Mouse (Mus musculus) right cerebral cortex, postnatal 4 days (tissue): ENCODE data around the gene Hyal2.
"Not testable (repeated sequence)": the region's sequence is repeated elsewhere in the genome, so short reads cannot be mapped to it uniquely, and the experiment has no call there.

ENCODE experiments used
- DNase-seq: peaks from one replicate; pipeline ENCODE4 v3.0.0-alpha.2; 2022

The Hyal2 gene

GRCm38 (mm10) chr9:107547026-107547425, 20.7 kb upstream of the Hyal2 start, which contains the start of gene Zmynd10:
Zmynd10 (plus strand) TSS chr9:107547298.
- DNase-seq = peak; percentile 87

DNA sequence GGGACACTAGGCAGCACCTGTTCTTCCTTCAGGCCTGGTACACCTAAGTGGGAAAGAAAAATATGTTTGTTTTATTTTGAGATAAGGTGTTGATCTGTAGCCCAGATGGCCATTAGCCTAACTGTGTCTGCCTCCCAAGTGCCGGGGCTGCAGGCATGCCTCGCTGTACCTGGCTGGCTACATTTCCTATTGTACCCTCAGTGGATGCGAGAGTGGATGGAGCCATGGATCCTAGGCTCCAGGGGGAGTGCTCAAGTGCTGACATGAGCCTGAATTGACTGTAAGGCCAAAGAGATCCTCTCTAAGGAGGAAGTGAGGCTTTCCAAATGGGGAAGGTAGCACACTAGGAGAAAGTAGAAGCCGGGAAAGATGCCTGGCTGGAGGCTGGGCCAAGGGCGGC, 19.8 kb upstream of the Hyal2 start:
- no peak for DNase-seq

DNA sequence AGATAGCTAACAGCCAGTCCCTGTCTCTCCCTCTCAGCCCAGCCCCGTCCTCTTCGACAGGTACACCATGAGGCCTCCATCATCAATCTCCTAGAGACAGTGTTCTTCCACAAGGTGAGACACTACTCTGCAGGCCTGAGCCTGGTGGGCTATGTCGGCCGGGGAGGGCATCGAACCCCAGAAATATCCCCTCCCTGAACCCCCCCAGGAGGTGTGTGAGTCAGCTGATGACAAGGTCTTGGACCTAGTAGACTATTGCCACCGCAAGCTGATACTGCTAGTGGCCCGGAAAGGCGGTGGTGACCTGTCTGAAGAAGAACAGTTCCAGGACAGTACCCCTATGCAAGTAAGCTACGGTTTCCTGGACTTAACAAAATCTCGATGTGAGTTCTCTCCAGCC, 18.9 kb upstream of the Hyal2 start:
- no peak for DNase-seq

DNA sequence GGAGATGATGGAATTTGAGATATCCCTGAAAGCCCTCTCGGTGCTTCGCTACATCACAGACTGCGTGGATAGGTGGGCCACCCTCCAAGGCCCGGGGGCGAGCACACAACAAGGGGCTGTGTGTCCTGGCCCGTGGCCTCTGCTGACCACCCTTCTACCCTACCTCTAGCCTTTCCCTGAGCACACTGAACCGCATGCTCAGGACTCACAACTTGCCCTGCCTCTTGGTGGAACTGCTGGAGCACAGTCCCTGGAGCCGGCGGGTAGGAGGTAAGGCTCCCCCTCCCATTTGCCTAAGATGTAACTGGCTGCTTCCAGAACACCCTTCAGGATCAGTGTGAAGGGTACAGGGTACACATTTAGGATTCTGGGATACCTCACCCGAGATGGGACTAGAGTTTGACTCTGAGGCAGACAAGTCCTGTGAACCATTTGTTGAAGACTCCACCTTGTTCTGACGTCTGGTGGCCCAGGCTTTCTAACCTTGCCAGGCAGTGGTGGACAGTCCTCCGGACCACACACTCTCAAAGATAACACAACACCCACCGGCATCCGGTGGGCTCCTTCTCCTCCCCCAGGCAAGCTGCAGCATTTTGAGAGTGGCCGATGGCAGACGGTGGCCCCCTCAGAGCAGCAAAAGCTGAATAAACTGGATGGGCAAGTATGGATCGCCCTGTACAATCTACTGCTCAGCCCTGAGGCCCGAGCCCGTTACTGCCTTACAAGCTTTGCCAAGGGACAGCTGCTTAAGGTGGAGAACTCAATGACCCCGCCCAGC, 18.3 kb upstream of the Hyal2 start:
- no peak for DNase-seq

DNA sequence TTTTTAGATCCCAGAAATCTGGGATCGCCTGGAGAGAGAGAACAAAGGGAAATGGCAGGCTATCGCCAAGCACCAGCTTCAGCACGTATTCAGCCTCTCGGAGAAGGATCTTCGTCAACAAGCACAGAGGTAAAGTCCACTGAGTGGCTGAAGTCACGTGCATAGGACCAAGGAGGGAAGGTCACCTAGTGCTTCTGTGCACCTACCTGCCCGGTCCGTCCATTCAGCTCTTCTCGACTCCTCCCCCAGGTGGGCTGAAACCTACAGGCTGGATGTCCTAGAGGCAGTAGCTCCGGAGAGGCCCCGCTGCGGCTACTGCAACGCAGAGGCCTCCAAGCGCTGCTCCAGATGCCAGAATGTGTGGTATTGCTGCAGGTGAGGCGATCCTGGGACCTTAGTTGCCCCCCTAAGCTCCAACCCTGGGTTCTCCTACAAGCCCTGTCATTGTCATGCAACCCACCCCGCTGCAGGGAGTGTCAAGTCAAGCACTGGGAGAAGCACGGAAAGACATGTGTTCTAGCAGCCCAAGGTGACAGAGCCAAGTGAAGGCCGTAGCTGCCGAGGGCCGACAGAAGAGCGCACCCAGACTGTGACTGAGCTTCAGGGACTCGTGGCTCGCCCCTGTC, 17.1 kb upstream of the Hyal2 start:
- no peak for DNase-seq

GRCm38 (mm10) chr9:107551117-107551889, 16.4 kb upstream of the Hyal2 start, which contains the start of gene Rassf1:
Rassf1 (plus strand) TSS chr9:107551555.
- DNase-seq = no peak

DNA sequence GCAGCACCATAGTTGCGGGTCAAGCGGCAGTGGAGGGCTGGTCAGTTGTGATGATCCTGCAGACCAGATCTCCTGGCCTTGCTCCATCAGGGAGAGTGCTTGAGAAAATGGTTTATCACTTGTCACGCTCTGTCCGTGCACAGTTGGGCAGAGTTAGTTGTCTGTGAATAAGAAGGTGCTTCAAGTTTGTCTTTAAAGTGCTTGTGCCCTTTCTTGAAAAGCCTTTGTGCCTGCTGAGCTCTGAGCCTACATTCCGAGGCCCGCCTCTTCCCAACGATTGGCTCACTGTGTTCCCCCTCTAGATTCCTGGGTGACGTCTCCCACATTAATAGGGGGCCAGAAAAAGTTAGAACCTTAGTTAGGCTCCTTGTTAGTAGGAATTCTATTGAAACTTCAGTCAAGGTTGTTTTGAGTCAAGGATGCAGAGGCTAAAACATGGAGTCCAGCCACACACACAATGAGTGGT, 15.8 kb upstream of the Hyal2 start:
- DNase-seq = no peak

GRCm38 (mm10) chr9:107552690-107553393, 14.9 kb upstream of the Hyal2 start:
- no peak for DNase-seq

GRCm38 (mm10) chr9:107553541-107554318, 14.0 kb upstream of the Hyal2 start:
- DNase-seq = no peak

DNA sequence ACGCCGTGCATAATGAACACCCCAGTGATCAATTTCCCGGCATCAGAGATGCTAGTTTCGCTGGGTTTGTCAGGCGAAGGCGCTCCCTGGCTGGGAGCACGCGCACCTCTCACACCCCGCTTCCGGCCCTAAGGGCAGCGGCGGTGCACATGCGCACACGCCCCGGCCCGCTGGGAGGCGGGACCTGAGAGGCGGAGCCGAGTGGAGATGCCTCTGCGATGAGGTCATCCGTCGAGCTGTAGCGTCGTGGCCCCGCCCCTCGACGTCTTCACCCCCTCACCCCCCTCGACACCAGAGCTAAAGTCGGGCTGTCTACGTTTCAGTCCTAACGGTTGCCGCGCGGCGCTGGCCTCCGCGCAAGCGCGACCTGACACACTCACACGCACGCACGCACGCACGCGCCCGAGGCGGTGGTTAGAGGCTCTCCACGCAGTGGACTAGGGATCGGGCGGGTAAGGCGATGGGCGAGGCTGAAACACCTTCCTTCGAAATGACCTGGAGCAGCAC, 13.4 kb upstream of the Hyal2 start:
- peak; percentile 92 for DNase-seq

- DNase-seq = no peak
Measured at GRCm38 (mm10) chr9:107555031-107555457, 12.7 kb upstream of the Hyal2 start.

GRCm38 (mm10) chr9:107555701-107556100, 12.0 kb upstream of the Hyal2 start:
- DNase-seq = no peak

DNA sequence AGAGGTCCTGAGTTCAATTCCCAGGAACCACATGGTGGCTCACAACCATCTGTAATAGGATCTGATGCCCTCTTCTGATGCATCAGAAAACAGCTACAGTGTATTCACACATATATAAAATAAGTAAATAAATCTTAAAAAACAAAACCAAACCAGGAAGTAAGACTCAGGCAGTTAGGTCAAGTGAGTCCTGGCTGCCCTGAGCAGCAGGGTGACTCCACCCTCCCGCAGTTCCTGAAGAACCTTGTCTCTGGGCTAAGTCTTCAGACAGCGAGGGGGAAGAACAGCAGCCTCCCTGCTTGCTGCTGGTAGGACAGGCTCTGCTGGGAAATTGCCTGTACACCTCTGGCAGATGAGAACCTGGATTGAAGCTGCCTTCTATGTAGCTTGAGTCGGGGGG, 11.4 kb upstream of the Hyal2 start:
- DNase-seq = no peak

DNA sequence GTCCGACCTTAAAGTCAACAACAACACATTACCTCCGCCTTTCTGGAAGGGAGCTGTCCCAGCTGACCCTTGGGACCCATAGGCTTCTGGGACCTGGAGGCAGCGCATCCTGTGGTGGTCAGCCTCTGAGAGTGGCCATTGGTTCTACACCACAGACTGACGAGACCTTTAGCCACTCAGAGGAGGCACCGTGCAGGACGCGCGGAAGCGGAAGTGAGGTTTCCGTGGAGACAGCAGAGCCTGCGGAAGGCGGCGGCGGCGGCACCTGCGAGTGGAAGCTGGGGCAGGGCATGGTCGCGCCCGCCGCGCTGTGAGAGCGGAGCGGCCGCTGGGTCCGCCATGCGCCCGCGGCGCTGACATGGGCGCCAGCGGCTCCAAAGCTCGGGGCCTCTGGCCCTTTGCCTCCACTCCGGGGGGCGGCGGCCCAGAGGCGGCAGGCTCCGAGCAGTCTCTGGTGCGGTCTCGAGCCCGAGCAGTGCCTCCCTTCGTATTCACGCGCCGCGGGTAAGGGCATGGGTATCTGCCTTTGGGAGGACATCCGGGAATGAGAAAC, 4.6 kb upstream of the Hyal2 start, which contains the start of gene Tusc2:
Gene Tusc2 (plus strand): TSS at position 227 of the 553 bp plus-strand sequence.
- peak; percentile 87 for DNase-seq

- not testable (repeated sequence) for DNase-seq
Measured at GRCm38 (mm10) chr9:107565556-107565955, 2.2 kb upstream of the Hyal2 start.

DNA sequence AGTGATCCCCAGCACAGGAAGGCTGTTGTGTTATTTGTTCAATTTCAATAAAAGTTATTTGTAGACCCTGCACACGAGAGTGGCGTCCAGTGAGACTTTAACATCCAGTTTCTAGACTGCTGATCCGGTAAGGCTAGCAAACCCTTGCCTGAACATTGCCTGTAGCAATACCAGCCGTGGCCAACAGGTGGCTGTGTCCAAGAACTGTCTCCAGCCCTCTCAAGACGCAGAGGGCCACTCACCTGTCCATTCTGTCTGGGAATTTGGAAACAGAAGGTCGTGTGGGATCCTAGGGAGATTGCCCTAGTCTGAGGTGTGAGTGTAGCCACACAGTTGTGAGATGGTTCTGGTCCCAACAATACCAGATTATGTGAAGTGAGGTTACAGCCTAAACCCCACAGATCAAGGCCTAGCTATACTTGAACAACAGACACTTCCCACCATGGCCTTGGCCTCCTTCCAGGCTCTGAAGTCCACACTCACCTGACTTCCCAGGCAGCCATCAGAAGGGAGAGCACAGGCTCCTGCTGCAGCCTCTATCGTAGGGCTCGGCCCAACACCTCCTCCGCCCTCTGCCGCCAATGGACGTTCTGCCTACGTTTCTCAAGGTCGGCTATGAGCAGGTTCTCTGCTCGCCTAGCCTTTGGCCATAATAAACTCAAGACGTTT, 1.6 kb upstream of the Hyal2 start:
- DNase-seq = peak; percentile 83

DNA sequence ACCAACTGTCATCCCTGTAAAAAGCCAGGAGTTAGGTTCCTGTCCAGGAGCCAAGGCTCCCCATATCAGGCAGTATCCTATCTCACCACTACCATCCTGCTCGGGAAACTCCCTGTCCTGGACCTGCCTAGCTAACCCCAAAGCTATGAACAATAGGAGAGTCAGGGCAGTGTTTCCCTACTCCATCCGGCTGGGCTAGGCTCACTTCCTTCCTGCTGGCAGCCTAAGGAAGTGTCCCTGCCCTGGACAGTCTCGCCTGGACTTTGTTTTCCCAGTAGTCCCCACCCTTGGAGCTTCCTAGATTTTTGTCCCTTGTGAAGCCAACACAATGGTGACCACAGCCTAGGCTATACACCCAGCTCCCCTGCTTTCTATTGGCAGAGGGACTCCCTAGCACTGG, 890 bp upstream of the Hyal2 start:
- DNase-seq = no peak

GRCm38 (mm10) chr9:107568331-107569261, 851 bp downstream of the Hyal2 start:
- DNase-seq = peak; percentile 78

GRCm38 (mm10) chr9:107569270-107569669, 1.5 kb downstream of the Hyal2 start:
- no peak for DNase-seq

DNA sequence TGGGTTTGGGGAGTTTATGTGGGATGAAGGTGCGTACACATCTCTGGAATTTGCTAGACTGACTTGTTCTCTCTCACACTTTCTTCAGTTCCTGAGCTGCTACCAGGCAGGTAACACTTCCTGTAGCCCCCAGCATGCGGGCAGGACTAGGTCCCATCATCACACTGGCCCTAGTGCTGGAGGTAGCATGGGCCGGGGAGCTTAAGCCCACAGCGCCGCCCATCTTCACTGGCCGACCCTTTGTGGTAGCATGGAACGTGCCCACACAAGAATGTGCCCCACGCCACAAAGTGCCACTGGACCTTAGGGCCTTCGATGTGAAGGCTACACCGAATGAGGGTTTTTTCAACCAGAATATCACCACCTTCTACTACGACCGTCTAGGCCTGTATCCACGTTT, 2.3 kb downstream of the Hyal2 start:
- DNase-seq = no peak
